Comparison of ENCODE assay signal across 8 mouse cellular contexts in genomic region chr11:55446579-55446978, GRCm38 (mm10). TPM values are rescaled to one million over a fixed set of nuclear protein-coding genes. Genes with fewer than 3 reads are reported as not detected.
DNase-seq lines count a peak whose midpoint lies in the region; ATAC-seq and TF ChIP-seq lines count a peak whose summit lies in the region.

No protein-coding gene starts in this region.

- peak; percentile 87 for DNase-seq in 416B (ENCODE audit: low read depth)
- peak; percentile 87 for DNase-seq in brain, embryonic 14.5 days (ENCODE audit: low read depth)
- peak; percentile 81 for DNase-seq in fat pad, adult 2 months (ENCODE audit: extremely low read depth, low read depth, low spot score)
- DNase-seq in liver, adult 2 months (ENCODE audit: extremely low read depth, low read depth, low spot score), result peak; percentile 67
- peak; percentile 73 for DNase-seq in naive thymus-derived CD4-positive, alpha-beta T cell, adult 2 months (ENCODE audit: low read depth)

- ATAC-seq in heart, embryonic 13.5 days (ENCODE audit: extremely low read depth, insufficient number of reproducible peaks, low FRiP score, low TSS enrichment), result peak; percentile 49; the same call in 1 of the 2 replicates
- ATAC-seq in kidney, embryonic 16.5 days (ENCODE audit: low FRiP score, low TSS enrichment), result peak; percentile 78
- ATAC-seq in stomach, embryonic 14.5 days (ENCODE audit: insufficient number of reproducible peaks, insufficient read depth, low FRiP score, low read depth), result peak; percentile 70; the same call in 1 of the 2 replicates

- H3K4me3 ChIP-seq in heart, embryonic 13.5 days, result no peak overlapping the region
- no peak overlapping the region for H3K4me3 ChIP-seq in kidney, embryonic 16.5 days (ENCODE audit: low read length)
- no peak overlapping the region for H3K4me3 ChIP-seq in liver, adult 2 months (ENCODE audit: insufficient read depth, low read depth, low read length)
- no peak overlapping the region for H3K4me3 ChIP-seq in stomach, embryonic 14.5 days (ENCODE audit: low read depth, low read length)

- peak overlapping the region; percentile 54; the same call in 1 of the 2 replicates for H3K27ac ChIP-seq in heart, embryonic 13.5 days (replicated peaks)
- H3K27ac ChIP-seq in kidney, embryonic 16.5 days (ENCODE audit: low read length), result 0 out of 2 replicates have a peak overlapping the region, but pooled peaks have one; percentile 19
- no peak overlapping the region for H3K27ac ChIP-seq in liver, adult 2 months (replicated peaks; ENCODE audit: insufficient read depth, low read depth, low read length)
- H3K27ac ChIP-seq in stomach, embryonic 14.5 days (ENCODE audit: low read length), result peak overlapping the region; percentile 66; the same call in 1 of the 2 replicates

- H3K9ac ChIP-seq in heart, embryonic 13.5 days, result no peak overlapping the region
- no peak overlapping the region for H3K9ac ChIP-seq in kidney, embryonic 16.5 days (replicated peaks; ENCODE audit: low read length)
- H3K9ac ChIP-seq in liver, adult 2 months (ENCODE audit: low read depth, low read length), result no peak overlapping the region
- no peak overlapping the region for H3K9ac ChIP-seq in stomach, embryonic 14.5 days (replicated peaks; ENCODE audit: low read depth, low read length)

- H3K4me1 ChIP-seq in heart, embryonic 13.5 days, result peaks cover 22% of the 10 kb centered on the region
- peaks cover 4% of the 10 kb centered on the region; the same call in 1 of the 2 replicates for H3K4me1 ChIP-seq in kidney, embryonic 16.5 days (ENCODE audit: insufficient read depth, low read length)
- H3K4me1 ChIP-seq in liver, adult 2 months (ENCODE audit: control insufficient read depth, insufficient read depth, low read length), result peaks cover 2% of the 10 kb centered on the region
- 0 out of 2 replicates have a peak, but pooled peaks cover 3% of the 10 kb centered on the region for H3K4me1 ChIP-seq in stomach, embryonic 14.5 days (ENCODE audit: control insufficient read depth, insufficient read depth, low read length)

- H3K36me3 ChIP-seq in heart, embryonic 13.5 days, result peaks cover 45% of the 10 kb centered on the region
- H3K36me3 ChIP-seq in kidney, embryonic 16.5 days (ENCODE audit: insufficient read depth, low read length), result peaks cover 16% of the 10 kb centered on the region; the same call in 1 of the 2 replicates
- H3K36me3 ChIP-seq in liver, adult 2 months (ENCODE audit: control insufficient read depth, insufficient read depth, low read length), result peaks cover 28% of the 10 kb centered on the region
- H3K36me3 ChIP-seq in stomach, embryonic 14.5 days (ENCODE audit: control insufficient read depth, insufficient read depth, low read length), result peaks cover 19% of the 10 kb centered on the region

- no peaks in the 10 kb centered on the region for H3K9me3 ChIP-seq in heart, embryonic 13.5 days
- no peaks in the 10 kb centered on the region for H3K9me3 ChIP-seq in kidney, embryonic 16.5 days (ENCODE audit: low read length)
- no peaks in the 10 kb centered on the region for H3K9me3 ChIP-seq in stomach, embryonic 14.5 days (ENCODE audit: control insufficient read depth, low read depth, low read length)

- peak; percentile 77; the same call in 1 of the 2 replicates for TF ChIP-seq CTCF in brain, embryonic 14.5 days (IDR thresholded peaks at IDR 0.05; ENCODE audit: borderline replicate concordance, extremely low read depth, insufficient read depth, insufficient read length)
- TF ChIP-seq CTCF in liver, adult 2 months (IDR thresholded peaks at IDR 0.05; ENCODE audit: low read depth, low read length), result peak; percentile 74

- 21% methylated on average over 4 of the region's 4 CpGs for WGBS in heart, embryonic 13.5 days
- WGBS in kidney, embryonic 16.5 days, result 18% methylated on average over 4 of the region's 4 CpGs
- WGBS in liver, adult 2 months, result 32% methylated on average over 4 of the region's 4 CpGs
- 13% methylated on average over 4 of the region's 4 CpGs for WGBS in stomach, embryonic 14.5 days

- no peaks in the 10 kb centered on the region for H3K79me2 ChIP-seq in liver, adult 2 months (ENCODE audit: control insufficient read depth, insufficient read depth, low read length)

- H3K4me2 ChIP-seq in heart, embryonic 13.5 days, result no peak overlapping the region
- no peak overlapping the region for H3K4me2 ChIP-seq in kidney, embryonic 16.5 days (replicated peaks; ENCODE audit: low read depth, low read length)
- H3K4me2 ChIP-seq in stomach, embryonic 14.5 days (replicated peaks; ENCODE audit: low read depth, low read length), result no peak overlapping the region

- TF ChIP-seq POLR2A in brain, embryonic 14.5 days (IDR thresholded peaks at IDR 0.05; ENCODE audit: borderline replicate concordance, extremely low read depth, insufficient read depth, insufficient read length, poor library complexity, severe bottlenecking), result no peak
- TF ChIP-seq POLR2A in liver, adult 2 months (IDR thresholded peaks at IDR 0.05; ENCODE audit: extremely low read depth, insufficient read depth, low read length), result no peak

- no peaks in the 10 kb centered on the region for H3K27me3 ChIP-seq in heart, embryonic 13.5 days (replicated peaks)
- no peaks in the 10 kb centered on the region for H3K27me3 ChIP-seq in kidney, embryonic 16.5 days (ENCODE audit: insufficient read depth, low read length)
- no peaks in the 10 kb centered on the region for H3K27me3 ChIP-seq in liver, adult 2 months (ENCODE audit: control insufficient read depth, insufficient read depth, low read length)
- H3K27me3 ChIP-seq in stomach, embryonic 14.5 days (ENCODE audit: control insufficient read depth, insufficient read depth, low read length), result no peaks in the 10 kb centered on the region

RNA-seq across cellular contexts. Expression of gene Atox1, which starts 14.5 kb away (rescaled TPM):
- polyA plus RNA-seq in brain, embryonic 14.5 days (2012; rRNA removed), result 179 and 207 TPM in 2 replicates
- 283 and 302 TPM in 2 replicates for polyA plus RNA-seq in heart, embryonic 13.5 days (2015; fragmentation: Nextera tagmentation; extraction: Ambion mirVana)
- polyA plus RNA-seq in kidney, embryonic 16.5 days (2015; fragmentation: Nextera tagmentation; extraction: Ambion mirVana), result 376 and 406 TPM in 2 replicates
- 220 and 227 TPM in 2 replicates for total RNA-seq in liver, adult 2 months (2014; rRNA removed)
- 358 and 464 TPM in 2 replicates for polyA plus RNA-seq in liver, adult 2 months (2012; rRNA removed)
- polyA plus RNA-seq in stomach, embryonic 14.5 days (2014; fragmentation: Nextera tagmentation; extraction: Ambion mirVana), result 463 and 507 TPM in 2 replicates

RNA-seq across cellular contexts. Expression of gene G3bp1, which starts 22.9 kb away (rescaled TPM):
- 63.1 and 63.7 TPM in 2 replicates for polyA plus RNA-seq in brain, embryonic 14.5 days (2012; rRNA removed)
- 111 and 113 TPM in 2 replicates for polyA plus RNA-seq in heart, embryonic 13.5 days (2015; fragmentation: Nextera tagmentation; extraction: Ambion mirVana)
- polyA plus RNA-seq in kidney, embryonic 16.5 days (2015; fragmentation: Nextera tagmentation; extraction: Ambion mirVana), result 188 and 197 TPM in 2 replicates
- 15.7 and 19.5 TPM in 2 replicates for total RNA-seq in liver, adult 2 months (2014; rRNA removed)
- 13.6 and 14.0 TPM in 2 replicates for polyA plus RNA-seq in liver, adult 2 months (2012; rRNA removed)
- polyA plus RNA-seq in stomach, embryonic 14.5 days (2014; fragmentation: Nextera tagmentation; extraction: Ambion mirVana), result 162 and 177 TPM in 2 replicates

RNA-seq across cellular contexts. Expression of gene Sparc, which starts 23.6 kb away (rescaled TPM):
- polyA plus RNA-seq in brain, embryonic 14.5 days (2012; rRNA removed), result 340 and 497 TPM in 2 replicates
- 1,654 and 1,741 TPM in 2 replicates for polyA plus RNA-seq in heart, embryonic 13.5 days (2015; fragmentation: Nextera tagmentation; extraction: Ambion mirVana)
- 1,474 and 1,572 TPM in 2 replicates for polyA plus RNA-seq in kidney, embryonic 16.5 days (2015; fragmentation: Nextera tagmentation; extraction: Ambion mirVana)
- 28.0 and 41.7 TPM in 2 replicates for total RNA-seq in liver, adult 2 months (2014; rRNA removed)
- polyA plus RNA-seq in liver, adult 2 months (2012; rRNA removed), result 110 and 128 TPM in 2 replicates
- polyA plus RNA-seq in stomach, embryonic 14.5 days (2014; fragmentation: Nextera tagmentation; extraction: Ambion mirVana), result 1,638 and 1,722 TPM in 2 replicates
